Mouse (Mus musculus) liver, adult (tissue): ENCODE data around the gene Gtf3a.

Experiments used
- GATA4 ChIP-seq: IDR thresholded peaks from 2 replicates; pipeline ENCODE4 v1.6.1; 2014; ENCODE audit warnings: mild to moderate bottlenecking, low read length; ENCODE audit not compliant: insufficient replicate concordance

The Gtf3a gene

GRCm38 (mm10) chr5:146963118-146963936 lies 14.9 kb downstream of the Gtf3a start, which contains the start of gene Mtif3:
Gene Mtif3, minus strand, starts transcription at chr5:146963800.
- TF ChIP-seq GATA4, result no peak

DNA sequence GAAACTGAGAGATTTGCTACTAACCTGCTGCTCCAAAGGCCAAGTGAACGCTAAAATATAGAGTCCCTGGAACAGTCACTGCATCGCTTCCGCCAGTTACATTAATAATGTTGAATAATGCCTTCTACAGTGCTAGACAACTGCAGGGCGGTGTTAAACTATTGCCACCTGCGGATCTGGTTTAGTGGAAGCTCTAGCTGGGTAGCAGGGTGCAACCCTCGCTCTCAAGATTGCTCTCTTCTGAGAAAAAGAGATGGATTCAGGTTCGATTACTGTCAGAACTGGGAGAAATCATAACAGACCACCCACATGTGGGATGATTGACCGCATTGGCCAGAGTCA lies 15.5 kb downstream of the Gtf3a start:
- no peak for TF ChIP-seq GATA4

DNA sequence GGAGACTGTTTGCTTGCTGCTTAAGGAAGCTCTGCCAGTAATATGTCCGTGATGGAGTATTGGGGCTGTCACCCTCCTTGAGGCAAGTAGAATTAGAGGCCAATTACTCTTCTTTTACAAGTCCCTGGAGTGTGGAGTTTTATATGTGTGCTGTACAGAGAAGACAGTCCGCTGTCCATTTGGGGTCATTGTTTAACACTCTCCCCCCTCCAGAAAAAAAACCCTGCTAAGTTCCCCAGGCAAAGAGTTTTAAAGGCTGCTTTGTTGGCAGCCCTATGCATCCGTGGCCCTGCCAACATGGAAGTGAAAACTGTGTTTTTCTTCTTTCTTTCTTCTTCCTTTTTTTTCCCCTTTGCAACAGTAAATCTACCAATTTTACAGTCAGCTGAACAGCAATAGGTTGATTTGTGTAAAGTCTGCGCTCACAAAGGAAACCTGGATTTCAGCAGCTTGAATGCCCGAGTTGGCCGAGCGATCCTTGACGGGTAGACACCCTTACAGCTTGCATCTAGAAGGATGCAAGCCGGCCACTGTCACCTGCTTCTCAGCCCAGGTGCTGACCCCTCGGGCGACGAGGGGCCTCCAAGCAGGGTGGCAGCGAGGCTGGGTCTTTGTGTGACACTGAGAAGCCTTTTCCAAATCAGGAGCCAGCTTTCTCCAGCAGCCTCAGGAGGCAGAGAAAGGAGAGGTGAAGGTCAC lies 20.4 kb downstream of the Gtf3a start:
- TF ChIP-seq GATA4, result no peak

GRCm38 (mm10) chr5:146971776-146972561 lies 23.5 kb downstream of the Gtf3a start:
- TF ChIP-seq GATA4, result no peak

GRCm38 (mm10) chr5:146973353-146973752 lies 24.9 kb downstream of the Gtf3a start:
- no peak for TF ChIP-seq GATA4

- no peak for TF ChIP-seq GATA4
These were observed 25.7 kb downstream of the Gtf3a start for GRCm38 (mm10) chr5:146973858-146974780.

DNA sequence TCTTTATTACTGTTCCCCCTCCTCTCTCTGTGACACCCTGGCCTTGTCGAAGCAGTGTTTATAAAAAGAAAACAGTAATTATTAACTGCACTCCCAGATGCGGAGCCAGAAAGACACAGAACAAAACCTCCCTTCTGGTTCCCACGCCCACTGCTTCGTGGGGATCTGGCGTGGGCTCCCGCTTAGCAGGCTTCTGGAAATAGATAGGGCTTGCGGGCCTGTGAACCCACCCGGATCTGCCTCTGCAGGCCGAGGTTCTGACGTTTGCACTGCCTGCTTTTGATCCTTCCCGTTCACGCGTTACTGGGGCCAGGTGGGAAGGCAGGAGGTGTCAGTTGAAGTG lies 26.3 kb downstream of the Gtf3a start:
- no peak for TF ChIP-seq GATA4

GRCm38 (mm10) chr5:146981376-146981775 lies 32.9 kb downstream of the Gtf3a start:
- TF ChIP-seq GATA4, result 0 out of 2 replicates have a peak, but pooled peaks have one; percentile 8

DNA sequence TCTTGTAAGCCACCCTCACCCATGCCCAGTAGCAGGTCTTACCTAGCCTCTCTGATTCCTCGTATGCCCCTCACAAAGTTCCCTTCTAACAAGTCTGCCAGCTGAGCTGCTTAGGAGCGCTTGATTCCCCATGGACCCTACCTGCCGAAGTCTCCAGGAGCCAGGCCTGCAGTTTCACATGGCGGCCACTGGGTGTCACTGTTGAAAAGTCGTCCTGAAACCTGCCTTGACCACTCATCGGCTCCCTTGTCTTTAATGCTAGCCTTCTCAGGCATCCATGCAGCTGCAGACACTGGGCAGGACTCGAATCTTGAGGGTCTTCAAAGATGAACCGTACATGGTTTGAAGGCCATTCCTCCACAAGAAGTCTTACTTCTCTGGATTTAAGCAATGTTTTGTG lies 34.8 kb downstream of the Gtf3a start:
- TF ChIP-seq GATA4, result no peak

GRCm38 (mm10) chr5:146985725-146986433 lies 37.4 kb downstream of the Gtf3a start:
- TF ChIP-seq GATA4, result no peak

DNA sequence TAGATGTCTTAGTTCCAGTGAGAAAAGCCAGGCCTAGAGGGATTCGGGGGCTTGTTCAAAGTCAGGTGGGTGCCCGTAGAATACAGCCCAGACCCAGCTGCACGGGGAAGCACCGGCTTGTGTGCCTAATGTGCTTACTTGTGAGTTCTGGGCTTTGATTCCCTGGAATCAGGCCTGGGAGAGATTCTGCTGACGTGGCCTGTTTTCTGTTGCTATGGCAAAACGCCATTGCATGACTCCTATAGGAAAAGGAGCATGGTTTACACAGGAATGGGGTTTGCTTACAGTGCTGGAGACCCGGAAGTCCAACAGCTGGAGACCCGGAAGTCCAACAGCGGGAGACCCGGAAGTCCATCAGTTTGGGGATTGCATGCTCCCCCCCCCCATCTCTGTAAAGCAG lies 39.1 kb downstream of the Gtf3a start:
- no peak for TF ChIP-seq GATA4

DNA sequence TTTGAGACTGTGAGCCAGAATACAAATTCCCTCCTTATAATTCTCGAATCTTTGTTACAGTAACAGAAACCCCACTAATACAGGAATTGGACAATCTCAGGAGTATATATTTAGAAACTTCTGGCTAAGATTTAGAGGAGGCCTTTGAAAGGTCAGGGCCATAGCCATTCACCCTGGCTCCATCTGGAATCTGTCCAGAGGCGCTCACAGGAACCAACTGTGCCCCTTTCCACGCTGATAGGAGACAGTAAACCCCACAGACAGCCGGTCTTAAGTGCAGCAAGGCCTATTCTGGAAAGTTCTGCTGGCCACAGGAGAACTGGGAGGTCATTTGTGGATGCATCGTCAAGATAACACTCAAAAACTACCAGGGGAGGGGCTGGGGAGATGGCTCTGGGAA lies 40.6 kb downstream of the Gtf3a start:
- no peak for TF ChIP-seq GATA4

DNA sequence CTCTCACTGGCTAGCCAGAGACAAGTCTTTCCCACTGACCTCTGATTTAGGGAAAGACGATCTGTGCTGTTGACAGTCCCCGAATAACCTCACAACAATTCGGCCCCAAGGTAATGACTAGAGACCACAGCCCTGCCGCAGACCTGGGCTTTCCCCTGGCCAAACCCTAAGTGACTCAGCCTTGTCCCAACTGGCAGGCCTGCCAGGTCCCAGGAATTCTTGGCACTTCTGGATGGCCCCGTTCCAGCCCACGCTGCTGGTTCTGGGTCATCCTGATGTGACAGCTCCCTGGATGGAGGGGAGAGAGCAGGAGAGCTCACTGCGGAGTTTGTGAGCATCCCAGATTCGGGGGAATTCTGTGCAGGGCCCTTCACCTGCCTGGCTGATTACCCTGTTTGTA lies 45.1 kb downstream of the Gtf3a start:
- TF ChIP-seq GATA4, result no peak

DNA sequence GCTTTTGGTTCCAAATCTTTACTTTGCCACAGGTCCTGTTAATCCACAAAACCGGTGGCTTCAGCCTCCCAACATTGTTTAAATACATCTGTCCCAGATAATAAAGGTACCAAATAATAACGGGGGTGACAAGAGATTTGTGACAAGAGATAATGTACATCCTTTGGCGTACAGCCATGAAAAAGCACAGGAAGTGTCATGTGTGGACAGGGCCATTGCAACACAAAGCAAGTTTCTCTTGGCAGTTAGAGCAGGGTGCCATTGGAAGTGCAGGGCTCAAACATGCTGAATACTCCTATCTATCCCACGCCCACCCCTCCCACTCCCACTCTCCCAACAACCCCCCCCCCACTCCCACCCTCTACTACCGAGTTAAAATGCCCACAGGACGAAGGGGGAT lies 46.5 kb downstream of the Gtf3a start:
- TF ChIP-seq GATA4, result no peak
